Comparison of ENCODE assay signal across 8 mouse cellular contexts in genomic region chr7:27650949-27651348, GRCm38 (mm10). TPM values are rescaled to one million over a fixed set of nuclear protein-coding genes. Genes with fewer than 3 reads are reported as not detected.
DNase-seq lines count a peak whose midpoint lies in the region; ATAC-seq and TF ChIP-seq lines count a peak whose summit lies in the region.

No protein-coding gene starts in this region.

- 0 out of 2 replicates have a peak overlapping the region, but pooled peaks have one; percentile 3 for H3K4me3 ChIP-seq in forebrain, embryonic 15.5 days
- H3K4me3 ChIP-seq in small intestine, adult 2 months (ENCODE audit: low read depth, low read length): no peak overlapping the region

- peak; percentile 93; the same call in 1 of the 2 replicates for TF ChIP-seq CTCF in small intestine, adult 2 months (IDR thresholded peaks at IDR 0.05; ENCODE audit: extremely low read depth, insufficient read length, insufficient replicate concordance, low read depth, low read length)

- no peak for ATAC-seq in cerebellum, adult (ENCODE audit: insufficient number of reproducible peaks, low FRiP score, low TSS enrichment)
- ATAC-seq in forebrain, embryonic 15.5 days (replicated peaks): no peak
- ATAC-seq in hematopoietic stem cell, adult 5-6 weeks (replicated peaks in 1 of 2; ENCODE audit: insufficient read depth in 1 of 2, low FRiP score in 2 of 2, low TSS enrichment in 1 of 2, low read depth in 1 of 2, poor library complexity in 2 of 2, severe bottlenecking in 2 of 2): peak; percentile 59; a peak in 3 of 4 replicates

- H3K27ac ChIP-seq in forebrain, embryonic 15.5 days (replicated peaks): no peak overlapping the region
- H3K27ac ChIP-seq in small intestine, adult 2 months (ENCODE audit: insufficient read depth, low read depth, low read length): no peak overlapping the region

- peak; percentile 75 for DNase-seq in cerebellum, adult 11 months
- peak; percentile 86 for DNase-seq in c-Kit-positive CD71-positive TER-119-positive erythroid progenitor cells, embryonic 14.5 days (ENCODE audit: low spot score)
- DNase-seq in layer of hippocampus, postnatal 25 days (ENCODE audit: extremely low spot score in 1 of 2, low spot score in 1 of 2): peak; percentile 51 to 77
- DNase-seq in lung, postnatal 36 days: peak; percentile 81

- no peaks in the 10 kb centered on the region for H3K9me3 ChIP-seq in forebrain, embryonic 15.5 days

- no peak overlapping the region for H3K9ac ChIP-seq in forebrain, embryonic 15.5 days (replicated peaks)

- H3K4me1 ChIP-seq in forebrain, embryonic 15.5 days: peaks cover 21% of the 10 kb centered on the region
- H3K4me1 ChIP-seq in small intestine, adult 2 months (ENCODE audit: control insufficient read depth, insufficient read depth, insufficient read length, low read length): no peaks in the 10 kb centered on the region; the same call in 1 of the 2 replicates

- no peaks in the 10 kb centered on the region for H3K27me3 ChIP-seq in forebrain, embryonic 15.5 days
- peaks cover 22% of the 10 kb centered on the region for H3K27me3 ChIP-seq in small intestine, adult 2 months (ENCODE audit: control insufficient read depth, insufficient read depth, low read length)

- H3K36me3 ChIP-seq in forebrain, embryonic 15.5 days: no peaks in the 10 kb centered on the region
- H3K36me3 ChIP-seq in small intestine, adult 2 months (ENCODE audit: control insufficient read depth, insufficient read depth, low read length): no peaks in the 10 kb centered on the region

- TF ChIP-seq POLR2A in small intestine, adult 2 months (IDR thresholded peaks at IDR 0.05; ENCODE audit: low read depth, low read length): no peak

- WGBS in forebrain, embryonic 15.5 days: 6% methylated on average over 10 of the region's 10 CpGs
- WGBS in small intestine, adult 2 months: 5% methylated on average over 10 of the region's 10 CpGs

- no peak overlapping the region for H3K4me2 ChIP-seq in forebrain, embryonic 15.5 days (replicated peaks)

RNA-seq across cellular contexts. Expression of gene Ttc9b, which starts 2.8 kb away (rescaled TPM):
- 64.1 and 66.2 TPM in 2 replicates for polyA plus RNA-seq in forebrain, embryonic 15.5 days (2015; fragmentation: Nextera tagmentation; extraction: Ambion mirVana)
- total RNA-seq in hematopoietic stem cell, adult 5-6 weeks (2017): not detected in 2 replicates
- 10 to 100 TPM; 55.0 to 59.8 TPM for total RNA-seq in layer of hippocampus, postnatal 25 days (2021)
- polyA plus RNA-seq in small intestine, adult 2 months (2012; rRNA removed): 0.15 and 0.22 TPM in 2 replicates

RNA-seq across cellular contexts. Expression of gene Map3k10, which starts 23.4 kb away (rescaled TPM):
- 15.1 and 16.9 TPM in 2 replicates for polyA plus RNA-seq in forebrain, embryonic 15.5 days (2015; fragmentation: Nextera tagmentation; extraction: Ambion mirVana)
- total RNA-seq in hematopoietic stem cell, adult 5-6 weeks (2017): 3.6 and 5.9 TPM in 2 replicates
- total RNA-seq in layer of hippocampus, postnatal 25 days (2021): 100 to 1,000 TPM; 195 to 201 TPM
- polyA plus RNA-seq in small intestine, adult 2 months (2012; rRNA removed): 11.1 and 16.8 TPM in 2 replicates

RNA-seq across cellular contexts. Expression of gene Zfp607b, which starts 38.2 kb away (rescaled TPM):
- 11.5 and 14.2 TPM in 2 replicates for polyA plus RNA-seq in forebrain, embryonic 15.5 days (2015; fragmentation: Nextera tagmentation; extraction: Ambion mirVana)
- 1.4 and 1.5 TPM in 2 replicates for total RNA-seq in hematopoietic stem cell, adult 5-6 weeks (2017)
- total RNA-seq in layer of hippocampus, postnatal 25 days (2021): 1 to 10 TPM; 7.9 to 9.0 TPM
- polyA plus RNA-seq in small intestine, adult 2 months (2012; rRNA removed): 0.06 and 0.56 TPM in 2 replicates

RNA-seq across cellular contexts. Expression of gene Akt2, which starts 59.6 kb away (rescaled TPM):
- 94.2 and 97.1 TPM in 2 replicates for polyA plus RNA-seq in forebrain, embryonic 15.5 days (2015; fragmentation: Nextera tagmentation; extraction: Ambion mirVana)
- 56.0 and 63.1 TPM in 2 replicates for total RNA-seq in hematopoietic stem cell, adult 5-6 weeks (2017)
- 100 to 1,000 TPM in 1 of 2 experiments, 10 to 100 TPM in 1; 93.8 to 122 TPM for total RNA-seq in layer of hippocampus, postnatal 25 days (2021)
- polyA plus RNA-seq in small intestine, adult 2 months (2012; rRNA removed): 19.6 and 34.1 TPM in 2 replicates

Comparison
In these comparisons a context has a peak if more than half of its experiments do, and no peak if none do; other contexts are left out.
1. ATAC-seq: peak in hematopoietic stem cell, adult 5-6 weeks (2 of 2); none in cerebellum, adult (single experiment) and forebrain, embryonic 15.5 days (single experiment).
2. RNA of gene Ttc9b, which starts 2.8 kb away (total RNA-seq): 55.0 to 59.8 TPM in layer of hippocampus, postnatal 25 days; not detected in hematopoietic stem cell, adult 5-6 weeks; every median in the first group is over 10 times any median in the second.
3. RNA of gene Map3k10, which starts 23.4 kb away (total RNA-seq): 195 to 201 TPM in layer of hippocampus, postnatal 25 days; 3.6 to 5.9 TPM in hematopoietic stem cell, adult 5-6 weeks; every median in the first group is over 10 times any median in the second.
4. Peak in every context shown above with its lines, with median percentiles within 50 percentile points of each other: DNase-seq.